Mouse (Mus musculus) lung, adult 2 months (tissue): ENCODE measurements at regions not wholly inside any gene's neighbourhood (a gene's known extent, or its start where the extent isn't known, plus 50 kb on each side); places are given as distances from the start of the nearest gene placed in this dataset.

Experiments
- CTCF ChIP-seq: fragments of 200-500 bp; IDR thresholded peaks from 2 replicates; pipeline ENCODE4 v1.5.1; 2011; ENCODE audit warnings: mild to moderate bottlenecking, low read length, control low read depth; ENCODE audit not compliant: insufficient read depth
- POLR2A ChIP-seq: fragments of 200-500 bp; IDR thresholded peaks from 2 replicates; pipeline ENCODE4 v1.6.1; 2011; ENCODE audit warnings: low read depth, mild to moderate bottlenecking, control low read depth, low read length, borderline replicate concordance; ENCODE audit errors: extremely low read depth

DNA sequence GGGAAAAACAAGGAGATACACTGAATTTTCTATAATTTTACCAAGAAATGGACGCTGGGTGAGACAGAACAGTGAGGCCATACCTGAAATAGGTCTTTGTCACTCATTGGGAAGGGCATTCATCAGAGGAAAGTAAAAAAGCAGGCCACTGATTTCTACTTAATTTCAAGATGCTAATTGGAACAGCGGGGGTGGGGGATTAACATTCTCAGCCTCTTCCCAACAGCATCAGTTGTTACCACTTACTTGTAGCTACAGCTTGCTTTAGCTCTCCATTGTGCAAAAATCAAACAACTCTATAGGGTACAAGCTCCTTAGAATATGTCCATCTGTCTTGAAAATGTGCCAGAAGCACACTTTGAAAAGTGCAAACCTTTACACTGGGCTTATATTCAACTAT is 580.2 kb downstream of the Psat1 start:
- no peak for TF ChIP-seq CTCF
- no peak for TF ChIP-seq POLR2A
